Mouse (Mus musculus): Measurements from ENCODE around the gene Itga9. TPM values are rescaled to one million over a fixed set of nuclear protein-coding genes. Genes with fewer than 3 reads are reported as not detected.

The Itga9 gene
- polyA plus RNA-seq, 1 experiment = not detected

DNA sequence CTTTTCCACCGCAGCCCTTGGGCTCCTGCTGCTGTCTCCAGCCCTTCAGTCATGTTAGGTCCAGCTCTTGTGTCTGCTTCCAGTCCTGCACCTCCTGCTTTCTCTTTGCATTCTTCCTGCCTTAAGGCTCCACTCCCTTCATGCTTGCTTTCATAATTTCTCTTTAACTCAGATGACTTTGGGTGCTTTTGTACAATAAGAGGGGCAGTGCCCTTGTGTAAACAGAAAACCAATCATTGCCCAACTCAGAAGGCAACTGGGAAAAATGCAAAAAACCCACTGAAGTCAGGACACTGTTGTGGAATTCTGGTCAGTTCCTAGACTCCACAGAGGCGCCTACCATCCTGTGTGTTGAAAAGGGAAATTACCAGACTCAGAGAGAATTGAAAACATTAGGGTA is 95.3 kb downstream of the Itga9 start:
- peaks cover 7% of the 10 kb centered on the region for H3K4me1 ChIP-seq (ENCODE audit: control insufficient read depth, insufficient read depth, low read length)
- WGBS = 80% methylated on average over 2 of the region's 2 CpGs
- H3K27ac ChIP-seq (ENCODE audit: insufficient read depth, low read depth, low read length) = no peak overlapping the region
- TF ChIP-seq POLR2A (IDR thresholded peaks at IDR 0.05; ENCODE audit: insufficient read depth, low read depth, low read length) (no peak), CTCF (IDR thresholded peaks at IDR 0.05; ENCODE audit: insufficient read depth, low read depth, low read length) (no peak)
- H3K4me3 ChIP-seq (ENCODE audit: insufficient read depth, low read depth, low read length) = no peak overlapping the region

GRCm38 (mm10) chr9:118703146-118703545 is 96.7 kb downstream of the Itga9 start:
- WGBS = 96% methylated on average over 3 of the region's 3 CpGs
- no peak overlapping the region for H3K27ac ChIP-seq (ENCODE audit: insufficient read depth, low read depth, low read length)
- H3K4me3 ChIP-seq (ENCODE audit: insufficient read depth, low read depth, low read length) = no peak overlapping the region
- H3K4me1 ChIP-seq (ENCODE audit: control insufficient read depth, insufficient read depth, low read length) = peaks cover 7% of the 10 kb centered on the region
- TF ChIP-seq POLR2A (IDR thresholded peaks at IDR 0.05; ENCODE audit: insufficient read depth, low read depth, low read length) (no peak), CTCF (IDR thresholded peaks at IDR 0.05; ENCODE audit: insufficient read depth, low read depth, low read length) (no peak)

- Histone ChIP-seq H3K4me1 (ENCODE audit: control insufficient read depth, insufficient read depth, low read length) (peaks cover 7% of the 10 kb centered on the region), H3K4me3 (ENCODE audit: insufficient read depth, low read depth, low read length) (no peak overlapping the region), H3K27ac (ENCODE audit: insufficient read depth, low read depth, low read length) (no peak overlapping the region)
- TF ChIP-seq POLR2A (IDR thresholded peaks at IDR 0.05; ENCODE audit: insufficient read depth, low read depth, low read length) = no peak
- TF ChIP-seq CTCF (IDR thresholded peaks at IDR 0.05; ENCODE audit: insufficient read depth, low read depth, low read length) = no peak
- WGBS = 72% methylated on average over 14 of the region's 14 CpGs
Measured at GRCm38 (mm10) chr9:118705381-118706074, 99.0 kb downstream of the Itga9 start.

GRCm38 (mm10) chr9:118706176-118706975 is 99.9 kb downstream of the Itga9 start:
- no peak overlapping the region for H3K27ac ChIP-seq (ENCODE audit: insufficient read depth, low read depth, low read length)
- TF ChIP-seq CTCF (IDR thresholded peaks at IDR 0.05; ENCODE audit: insufficient read depth, low read depth, low read length) (no peak), POLR2A (IDR thresholded peaks at IDR 0.05; ENCODE audit: insufficient read depth, low read depth, low read length) (no peak)
- WGBS = 18% methylated on average over 18 of the region's 18 CpGs
- H3K4me1 ChIP-seq (ENCODE audit: control insufficient read depth, insufficient read depth, low read length) = peaks cover 7% of the 10 kb centered on the region
- H3K4me3 ChIP-seq (ENCODE audit: insufficient read depth, low read depth, low read length) = no peak overlapping the region

- Histone ChIP-seq H3K27ac (ENCODE audit: insufficient read depth, low read depth, low read length) (no peak overlapping the region), H3K4me1 (ENCODE audit: control insufficient read depth, insufficient read depth, low read length) (peaks cover 7% of the 10 kb centered on the region), H3K4me3 (ENCODE audit: insufficient read depth, low read depth, low read length) (no peak overlapping the region)
- WGBS = 63% methylated on average over 9 of the region's 9 CpGs
- no peak for TF ChIP-seq CTCF (IDR thresholded peaks at IDR 0.05; ENCODE audit: insufficient read depth, low read depth, low read length)
- no peak for TF ChIP-seq POLR2A (IDR thresholded peaks at IDR 0.05; ENCODE audit: insufficient read depth, low read depth, low read length)
Measured at GRCm38 (mm10) chr9:118710625-118711024, 104.1 kb downstream of the Itga9 start.

- Histone ChIP-seq H3K27ac (ENCODE audit: insufficient read depth, low read depth, low read length) (no peak overlapping the region), H3K4me1 (ENCODE audit: control insufficient read depth, insufficient read depth, low read length) (no peaks in the 10 kb centered on the region), H3K4me3 (ENCODE audit: insufficient read depth, low read depth, low read length) (no peak overlapping the region)
- WGBS = 86% methylated on average over 11 of the region's 11 CpGs
- no peak for TF ChIP-seq POLR2A (IDR thresholded peaks at IDR 0.05; ENCODE audit: insufficient read depth, low read depth, low read length)
- TF ChIP-seq CTCF (IDR thresholded peaks at IDR 0.05; ENCODE audit: insufficient read depth, low read depth, low read length) = no peak
Measured at GRCm38 (mm10) chr9:118711749-118712148, 105.3 kb downstream of the Itga9 start.

- H3K4me1 ChIP-seq (ENCODE audit: control insufficient read depth, insufficient read depth, low read length) = no peaks in the 10 kb centered on the region
- H3K27ac ChIP-seq (ENCODE audit: insufficient read depth, low read depth, low read length) = no peak overlapping the region
- H3K4me3 ChIP-seq (ENCODE audit: insufficient read depth, low read depth, low read length) = no peak overlapping the region
- TF ChIP-seq CTCF (IDR thresholded peaks at IDR 0.05; ENCODE audit: insufficient read depth, low read depth, low read length) (no peak), POLR2A (IDR thresholded peaks at IDR 0.05; ENCODE audit: insufficient read depth, low read depth, low read length) (no peak)
- 96% methylated on average over 8 of the region's 8 CpGs for WGBS
Measured at GRCm38 (mm10) chr9:118713515-118713914, 107.0 kb downstream of the Itga9 start.

- H3K4me3 ChIP-seq (ENCODE audit: insufficient read depth, low read depth, low read length) = no peak overlapping the region
- 79% methylated on average over 5 of the region's 5 CpGs for WGBS
- no peaks in the 10 kb centered on the region for H3K4me1 ChIP-seq (ENCODE audit: control insufficient read depth, insufficient read depth, low read length)
- no peak for TF ChIP-seq CTCF (IDR thresholded peaks at IDR 0.05; ENCODE audit: insufficient read depth, low read depth, low read length)
- no peak for TF ChIP-seq POLR2A (IDR thresholded peaks at IDR 0.05; ENCODE audit: insufficient read depth, low read depth, low read length)
- H3K27ac ChIP-seq (ENCODE audit: insufficient read depth, low read depth, low read length) = no peak overlapping the region
Measured at GRCm38 (mm10) chr9:118714536-118714935, 108.0 kb downstream of the Itga9 start.

DNA sequence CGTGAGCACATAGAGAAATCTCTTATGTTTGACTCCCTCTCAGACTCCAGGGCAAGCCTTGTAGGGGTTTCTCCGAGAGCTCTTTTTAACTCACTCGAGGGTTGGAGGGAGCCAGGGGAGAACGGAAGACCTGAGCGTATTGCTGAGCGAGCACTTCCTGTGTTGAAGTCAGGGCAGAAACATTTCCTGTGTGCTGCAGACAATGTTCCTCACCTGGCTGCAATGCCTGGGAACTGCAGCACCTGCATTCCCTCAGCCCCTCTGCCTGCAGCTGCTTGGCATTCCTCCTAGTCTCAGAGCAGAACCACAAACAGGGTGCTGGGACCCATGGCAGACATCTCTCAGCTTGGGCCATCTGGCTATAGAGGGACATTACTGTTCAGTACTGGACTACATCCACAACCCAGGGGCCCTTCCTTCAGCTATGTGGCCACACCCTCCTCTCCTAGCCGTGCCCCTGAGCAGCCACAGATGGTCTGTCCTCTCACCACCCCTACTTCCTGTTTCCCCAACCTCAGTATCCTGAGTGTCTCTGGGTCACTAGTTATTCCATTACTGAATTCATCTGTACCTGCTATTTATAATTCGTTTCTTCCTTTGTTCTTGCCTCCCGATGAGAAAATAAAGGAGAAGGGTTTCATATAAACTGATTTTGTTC is 109.6 kb downstream of the Itga9 start:
- Histone ChIP-seq H3K4me3 (ENCODE audit: insufficient read depth, low read depth, low read length) (no peak overlapping the region), H3K4me1 (ENCODE audit: control insufficient read depth, insufficient read depth, low read length) (no peaks in the 10 kb centered on the region), H3K27ac (ENCODE audit: insufficient read depth, low read depth, low read length) (no peak overlapping the region)
- WGBS = 86% methylated on average over 9 of the region's 9 CpGs
- TF ChIP-seq POLR2A (IDR thresholded peaks at IDR 0.05; ENCODE audit: insufficient read depth, low read depth, low read length) (no peak), CTCF (IDR thresholded peaks at IDR 0.05; ENCODE audit: insufficient read depth, low read depth, low read length) (no peak)

Measured in olfactory bulb, adult 2 months (tissue).